Mouse (Mus musculus) liver, embryonic 15.5 days (tissue): Measurements from ENCODE around the gene Nck2. TPM values are rescaled to one million over a fixed set of nuclear protein-coding genes. Genes with fewer than 3 reads are reported as not detected.

Experiments
- ATAC-seq: fragments of 200-750 bp; cut with Nextera tagmentation; 2 replicates; pipeline ENCODE4 v1.8.0; 2017; ENCODE audit warnings: moderate number of reproducible peaks, mild to moderate bottlenecking, moderate library complexity; ENCODE audit not compliant: insufficient read depth
- H3K27ac ChIP-seq: fragments of 300-500 bp; sonication (generic); replicated peaks from 2 replicates; pipeline ENCODE4 v1.5.1; 2015; ENCODE audit warnings: mild to moderate bottlenecking, inconsistent platforms
- H3K27me3 ChIP-seq: fragments of 300-500 bp; sonication (generic); 2 replicates; pipeline ENCODE4 v1.6.1; 2015; ENCODE audit warnings: mild to moderate bottlenecking, inconsistent platforms
- H3K36me3 ChIP-seq: fragments of 300-500 bp; sonication (generic); replicated peaks from 2 replicates; pipeline ENCODE4 v1.6.1; 2015; ENCODE audit warnings: moderate library complexity, mild to moderate bottlenecking, inconsistent platforms
- H3K4me1 ChIP-seq: fragments of 300-500 bp; sonication (generic); replicated peaks from 2 replicates; pipeline ENCODE4 v1.6.1; 2015; ENCODE audit warnings: inconsistent platforms
- H3K4me2 ChIP-seq: fragments of 300-500 bp; sonication (generic); 2 replicates; pipeline ENCODE4 v1.6.1; 2015; ENCODE audit warnings: moderate library complexity, mild to moderate bottlenecking, inconsistent platforms
- H3K4me3 ChIP-seq: fragments of 300-500 bp; sonication (generic); replicated peaks from 2 replicates; pipeline ENCODE4 v1.5.1; 2015; ENCODE audit warnings: mild to moderate bottlenecking, inconsistent platforms
- H3K9ac ChIP-seq: fragments of 300-500 bp; sonication (generic); 2 replicates; pipeline ENCODE4 v1.6.1; 2015; ENCODE audit warnings: moderate library complexity, mild to moderate bottlenecking, inconsistent platforms
- H3K9me3 ChIP-seq: fragments of 300-500 bp; sonication (generic); replicated peaks from 2 replicates; pipeline ENCODE4 v1.6.1; 2016; ENCODE audit warnings: inconsistent platforms
- WGBS: fragments of 180-500 bp; shearing (Covaris S2); methylation state at CpG from one replicate; pipeline ENCODE4 v1.1.7; 2015; ENCODE audit warnings: mixed read lengths; ENCODE audit not compliant: insufficient replicate concordance; 5-methylcytosine and 5-hydroxymethylcytosine counted together
- polyA plus RNA-seq: library from polyadenylated mRNA; unstranded; fragments of >200 nt; fragmentation: Nextera tagmentation; extraction: Ambion mirVana; gene quantifications from 2 replicates; pipeline ENCODE4 v1.2.1, GENCODE M21; 2015

Nck2 gene
- polyA plus RNA-seq, 1 experiment from 2014 or later, result 10.2 TPM

- WGBS, result 70% methylated on average over 8 of the region's 8 CpGs
- Histone ChIP-seq H3K9ac (no peak overlapping the region), H3K9me3 (no peaks in the 10 kb centered on the region), H3K4me2 (no peak overlapping the region), H3K27me3 (no peaks in the 10 kb centered on the region), H3K4me1 (peaks cover 20% of the 10 kb centered on the region), H3K27ac (no peak overlapping the region), H3K36me3 (no peaks in the 10 kb centered on the region), H3K4me3 (no peak overlapping the region)
- no peak for ATAC-seq
Observed at GRCm38 (mm10) chr1:43491506-43492269, 47.3 kb downstream of the Nck2 start.

- Histone ChIP-seq H3K27me3 (no peaks in the 10 kb centered on the region), H3K9ac (no peak overlapping the region), H3K4me1 (peaks cover 10% of the 10 kb centered on the region), H3K27ac (no peak overlapping the region), H3K9me3 (no peaks in the 10 kb centered on the region), H3K4me2 (no peak overlapping the region), H3K36me3 (no peaks in the 10 kb centered on the region), H3K4me3 (no peak overlapping the region)
- 81% methylated on average over 3 of the region's 3 CpGs for WGBS
- no peak for ATAC-seq
Observed at GRCm38 (mm10) chr1:43492803-43493437, 48.5 kb downstream of the Nck2 start.

- H3K4me3 ChIP-seq, result no peak overlapping the region
- H3K9ac ChIP-seq, result no peak overlapping the region
- no peak for ATAC-seq
- peaks cover 20% of the 10 kb centered on the region for H3K4me1 ChIP-seq
- 43% methylated on average over 4 of the region's 4 CpGs for WGBS
- no peaks in the 10 kb centered on the region for H3K36me3 ChIP-seq
- H3K27me3 ChIP-seq, result no peaks in the 10 kb centered on the region
- no peak overlapping the region for H3K27ac ChIP-seq
- H3K4me2 ChIP-seq, result no peak overlapping the region
- no peaks in the 10 kb centered on the region for H3K9me3 ChIP-seq
Observed at GRCm38 (mm10) chr1:43496051-43496450, 51.7 kb downstream of the Nck2 start.

- H3K27ac ChIP-seq, result no peak overlapping the region
- H3K4me1 ChIP-seq, result peaks cover 29% of the 10 kb centered on the region
- no peak overlapping the region for H3K4me3 ChIP-seq
- no peaks in the 10 kb centered on the region for H3K9me3 ChIP-seq
- H3K4me2 ChIP-seq, result no peak overlapping the region
- no peak overlapping the region for H3K9ac ChIP-seq
- no peak for ATAC-seq
- 63% methylated on average over 3 of the region's 3 CpGs for WGBS
- H3K27me3 ChIP-seq, result no peaks in the 10 kb centered on the region
- no peaks in the 10 kb centered on the region for H3K36me3 ChIP-seq
Observed at GRCm38 (mm10) chr1:43496993-43497392, 52.6 kb downstream of the Nck2 start.

- Histone ChIP-seq H3K4me2 (no peak overlapping the region), H3K36me3 (no peaks in the 10 kb centered on the region), H3K4me3 (no peak overlapping the region), H3K27me3 (no peaks in the 10 kb centered on the region), H3K27ac (no peak overlapping the region), H3K9ac (no peak overlapping the region), H3K9me3 (no peaks in the 10 kb centered on the region), H3K4me1 (peaks cover 38% of the 10 kb centered on the region)
- no peak for ATAC-seq
- WGBS, result 69% methylated on average over 6 of the region's 6 CpGs
Observed at GRCm38 (mm10) chr1:43497951-43498350, 53.6 kb downstream of the Nck2 start.

GRCm38 (mm10) chr1:43500121-43500520 is 55.7 kb downstream of the Nck2 start:
- ATAC-seq, result 0 out of 2 replicates have a peak, but pooled peaks have one; percentile 28
- WGBS, result 24% methylated on average over 5 of the region's 5 CpGs
- H3K4me3 ChIP-seq, result no peak overlapping the region

GRCm38 (mm10) chr1:43501143-43501919 is 57.0 kb downstream of the Nck2 start:
- Histone ChIP-seq H3K4me2 (no peak overlapping the region), H3K9ac (no peak overlapping the region), H3K4me3 (no peak overlapping the region), H3K4me1 (peaks cover 57% of the 10 kb centered on the region), H3K9me3 (no peaks in the 10 kb centered on the region), H3K36me3 (no peaks in the 10 kb centered on the region), H3K27me3 (no peaks in the 10 kb centered on the region), H3K27ac (no peak overlapping the region)
- no peak for ATAC-seq
- 73% methylated on average over 6 of the region's 6 CpGs for WGBS

More at GRCm38 (mm10) chr1:43500121-43500520, 55.7 kb downstream of the Nck2 start:
- Histone ChIP-seq H3K27ac (no peak overlapping the region), H3K9me3 (no peaks in the 10 kb centered on the region), H3K9ac (no peak overlapping the region), H3K27me3 (no peaks in the 10 kb centered on the region), H3K36me3 (no peaks in the 10 kb centered on the region), H3K4me1 (peaks cover 52% of the 10 kb centered on the region), H3K4me2 (no peak overlapping the region)

- peaks cover 63% of the 10 kb centered on the region for H3K4me1 ChIP-seq
- H3K27ac ChIP-seq, result peak overlapping the region; percentile 58
- no peak overlapping the region for H3K4me2 ChIP-seq
- H3K36me3 ChIP-seq, result no peaks in the 10 kb centered on the region
- ATAC-seq, result no peak
- H3K9me3 ChIP-seq, result no peaks in the 10 kb centered on the region
- H3K4me3 ChIP-seq, result no peak overlapping the region
- H3K27me3 ChIP-seq, result no peaks in the 10 kb centered on the region
- H3K9ac ChIP-seq, result no peak overlapping the region
- WGBS, result 55% methylated on average over 10 of the region's 10 CpGs
Observed at GRCm38 (mm10) chr1:43501920-43502791, 57.8 kb downstream of the Nck2 start.

GRCm38 (mm10) chr1:43502792-43503146 is 58.4 kb downstream of the Nck2 start:
- Histone ChIP-seq H3K4me2 (no peak overlapping the region), H3K9me3 (no peaks in the 10 kb centered on the region), H3K27me3 (no peaks in the 10 kb centered on the region), H3K4me3 (no peak overlapping the region), H3K4me1 (peaks cover 65% of the 10 kb centered on the region), H3K27ac (no peak overlapping the region), H3K9ac (no peak overlapping the region), H3K36me3 (no peaks in the 10 kb centered on the region)
- 48% methylated on average over 8 of the region's 8 CpGs for WGBS
- ATAC-seq, result no peak

GRCm38 (mm10) chr1:43503261-43503660 is 58.9 kb downstream of the Nck2 start:
- Histone ChIP-seq H3K4me2 (no peak overlapping the region), H3K4me1 (peaks cover 65% of the 10 kb centered on the region), H3K36me3 (no peaks in the 10 kb centered on the region), H3K9ac (no peak overlapping the region), H3K27me3 (no peaks in the 10 kb centered on the region), H3K9me3 (no peaks in the 10 kb centered on the region), H3K27ac (no peak overlapping the region), H3K4me3 (no peak overlapping the region)
- no peak for ATAC-seq
- WGBS, result 76% methylated on average over 2 of the region's 2 CpGs
